Mouse (Mus musculus) B cell, adult (primary cell): Measurements from ENCODE around the gene Mast1. TPM values are rescaled to one million over a fixed set of nuclear protein-coding genes. Genes with fewer than 3 reads are reported as not detected.

Experiments used
- total RNA-seq: library from RNA; stranded (reverse); gene quantifications from 4 replicates; pipeline ENCODE4 v1.2.4, GENCODE M21; 2023; ENCODE audit not compliant: inconsistent age

Mast1 gene
- total RNA-seq: 0.16 to 0.57 TPM (median 0.23 TPM) in 4 replicates

GRCm38 (mm10) chr8:84936962-84937546 lies at the start of gene Mast1:
TSS of gene Mast1 (minus strand) at chr8:84937359.

GRCm38 (mm10) chr8:84978248-84978940 lies 41.2 kb upstream of the Mast1 start, which contains the start of gene Junb:
TSS of gene Junb (minus strand) at chr8:84978718.

DNA sequence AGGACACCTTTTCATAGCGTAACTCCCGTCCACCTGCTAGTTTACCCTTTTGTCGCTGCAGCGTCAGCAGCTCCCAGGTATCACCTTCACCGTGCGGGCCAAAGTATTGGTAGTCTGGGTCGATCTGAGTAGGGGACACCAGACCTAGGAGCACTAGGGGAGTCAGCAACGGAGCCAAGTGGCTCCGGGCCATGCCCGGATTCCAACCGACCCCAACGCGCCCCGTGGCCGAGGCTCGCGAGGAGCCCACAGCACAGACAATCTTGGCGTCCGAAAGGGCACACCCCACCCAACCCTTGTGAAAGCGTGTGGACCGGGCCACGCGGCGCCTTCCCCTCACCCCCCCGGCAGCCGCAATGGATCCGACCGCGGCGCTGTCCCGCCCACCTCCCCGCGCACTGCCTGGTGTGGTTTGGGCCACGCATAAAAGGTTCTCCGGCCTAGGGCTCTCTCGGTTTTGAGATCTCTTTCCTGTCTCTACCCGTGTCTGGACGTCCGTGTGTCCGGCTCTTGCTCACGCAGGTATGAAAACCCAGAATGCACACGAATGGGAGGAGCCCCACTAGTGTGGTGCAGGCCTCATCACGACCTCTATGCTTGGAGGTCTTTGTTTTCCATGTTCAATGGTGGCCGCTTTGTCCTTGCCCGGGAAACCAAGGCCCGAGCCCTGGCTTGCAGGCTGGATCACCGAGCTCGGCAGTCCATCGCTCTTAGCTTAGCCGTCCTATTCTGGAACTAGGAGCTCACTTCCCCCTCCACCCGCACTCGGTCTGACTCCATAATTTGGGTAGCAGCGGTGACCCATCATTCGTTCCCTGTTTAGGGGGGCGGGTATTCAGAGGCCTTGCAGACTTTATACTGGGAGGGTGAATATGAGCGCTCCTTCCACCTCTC lies 32.3 kb upstream of the Mast1 start, which contains the start of the genes Gm49661, Prdx2 and Rnaseh2a:
Gene Gm49661, minus strand, starts transcription at position 193 of the 894 bp plus-strand sequence.
Gene Prdx2, plus strand, starts transcription at position 347 of the 894 bp plus-strand sequence.
Gene Rnaseh2a, minus strand, starts transcription at position 527 of the 894 bp plus-strand sequence.

GRCm38 (mm10) chr8:84946528-84947240 lies 9.5 kb upstream of the Mast1 start, which contains the start of gene Rtbdn:
TSS of gene Rtbdn (plus strand) at chr8:84946991.

DNA sequence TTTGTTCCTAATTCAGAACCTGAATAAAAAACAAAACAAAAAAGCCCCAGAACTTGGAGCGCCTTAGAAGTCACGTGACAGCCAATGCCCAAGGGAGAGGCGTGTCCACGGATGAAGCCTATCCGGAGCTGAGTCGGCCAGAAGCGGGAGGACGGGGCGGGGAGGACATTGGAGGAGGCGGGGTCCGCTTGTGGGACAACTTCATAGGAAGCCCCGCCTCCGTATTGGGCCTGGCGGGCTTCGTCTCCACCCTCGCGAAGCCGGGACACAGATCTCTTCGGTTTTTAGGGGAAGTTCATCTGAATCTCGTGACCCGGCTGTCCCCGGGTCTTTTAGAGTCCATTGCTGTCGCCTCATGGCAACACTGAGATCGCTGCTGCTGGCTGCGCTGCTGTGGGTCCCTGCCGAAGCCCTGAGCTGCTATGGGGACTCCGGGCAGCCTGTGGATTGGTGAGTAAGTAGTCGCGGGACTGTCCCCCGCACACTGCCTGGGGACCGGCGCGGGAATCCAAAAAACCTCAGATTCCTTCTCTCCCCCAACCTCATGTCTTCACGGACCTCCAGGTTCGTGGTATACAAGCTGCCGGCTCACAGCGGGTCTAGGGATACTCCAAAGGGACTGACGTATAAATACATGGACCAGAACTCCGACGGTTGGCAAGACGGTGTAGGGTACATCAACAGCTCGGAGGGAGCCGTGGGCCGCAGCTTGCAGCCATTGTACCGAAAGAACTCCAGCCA lies 28.6 kb downstream of the Mast1 start, which contains the start of gene Dnase2a:
Gene Dnase2a, plus strand, starts transcription at position 140 of the 741 bp plus-strand sequence.

GRCm38 (mm10) chr8:84901752-84902151 lies 35.4 kb downstream of the Mast1 start, which contains the start of gene Klf1:
TSS of gene Klf1 (plus strand) at chr8:84901928.

DNA sequence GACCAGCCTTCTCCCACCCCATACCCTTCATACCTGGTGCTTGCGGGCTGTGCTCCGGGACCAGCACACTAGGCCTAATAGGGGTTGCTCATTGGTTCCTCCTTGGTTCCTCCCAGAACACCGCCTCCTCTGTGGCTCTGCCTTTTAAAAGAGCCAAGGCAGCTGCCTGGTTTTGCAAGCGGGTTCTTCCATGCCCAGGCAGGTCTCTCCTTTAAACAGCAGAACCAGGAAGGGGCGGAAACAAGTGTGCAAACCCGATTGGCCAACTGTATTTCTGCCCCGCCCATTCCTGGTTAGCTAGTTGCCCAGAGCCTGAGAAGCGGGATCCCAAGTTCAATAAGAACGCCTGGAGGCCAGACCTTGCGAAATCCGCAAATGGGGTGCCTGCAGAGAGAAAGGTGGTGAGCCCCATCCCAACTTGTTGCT lies 43.4 kb downstream of the Mast1 start, which contains the start of gene Gcdh:
Gene Gcdh, minus strand, starts transcription at position 213 of the 426 bp plus-strand sequence.

DNA sequence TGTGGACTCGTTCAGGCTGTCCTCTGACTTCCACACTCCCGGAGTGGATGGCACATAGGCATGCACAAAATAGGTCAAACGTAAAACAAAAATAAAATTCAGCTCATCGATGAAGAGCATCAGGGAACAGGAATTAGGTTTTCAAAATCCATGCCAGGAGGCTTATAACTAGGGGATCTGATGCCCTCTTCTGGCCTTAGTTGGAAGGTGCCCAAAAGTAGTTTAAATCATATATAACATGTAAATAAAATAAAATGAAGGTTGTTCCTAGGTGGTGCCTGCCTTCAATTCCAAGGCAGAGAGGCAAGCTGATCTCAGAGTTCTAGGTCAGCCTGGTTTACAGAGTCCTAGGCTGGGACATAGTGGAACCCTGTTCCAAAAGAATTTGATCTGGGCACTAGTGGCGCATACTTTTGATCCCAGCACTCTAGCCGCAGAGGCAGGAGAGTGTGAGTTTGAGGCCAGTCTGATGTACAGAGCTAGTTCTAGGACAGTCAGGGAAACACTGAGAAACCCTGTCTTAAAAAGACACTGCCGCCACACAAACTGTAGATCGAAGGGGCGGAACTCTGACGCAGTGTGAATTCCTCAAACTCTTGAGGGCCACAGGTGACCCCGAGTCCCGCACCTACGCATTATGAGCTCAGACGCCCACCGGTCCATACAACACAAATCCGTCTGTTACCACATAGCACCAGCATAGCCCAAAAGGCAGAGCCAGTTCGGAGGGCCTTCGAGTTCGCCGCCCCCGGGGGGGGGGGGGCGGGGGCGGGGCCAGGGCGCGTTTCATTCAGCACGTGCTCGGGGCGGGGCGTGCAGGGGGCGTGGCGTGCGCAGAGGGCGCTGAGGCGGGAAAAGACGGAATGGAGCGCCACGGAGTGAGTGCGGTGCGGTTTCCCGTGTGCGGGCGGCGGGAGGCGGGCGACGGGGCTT lies 65.5 kb downstream of the Mast1 start, which contains the start of gene Syce2:
Gene Syce2, plus strand, starts transcription at position 736 of the 933 bp plus-strand sequence.

Other genes with a start within 250 kb of the Mast1 start
- 57.6 to 63.9 TPM (median 60.3 TPM) in 4 replicates for gene Nacc1, start 249.5 kb downstream of the Mast1 start, total RNA-seq
- 129 to 151 TPM (median 133 TPM) in 4 replicates for gene Lyl1, start 235.9 kb downstream of the Mast1 start, total RNA-seq
- gene G430095P16Rik, start 214.4 kb downstream of the Mast1 start, total RNA-seq: not detected in 4 replicates
- 1.4 to 4.3 TPM (median 2.8 TPM) in 4 replicates for gene Nfix, start 137.0 kb downstream of the Mast1 start, total RNA-seq
- gene Dand5, start 114.5 kb downstream of the Mast1 start, total RNA-seq: 2.2 to 3.3 TPM (median 2.8 TPM) in 4 replicates
- gene Gadd45gip1, start 105.8 kb downstream of the Mast1 start, total RNA-seq: 11.4 to 12.8 TPM (median 11.7 TPM) in 4 replicates
- 48.0 to 63.3 TPM (median 61.5 TPM) in 4 replicates for gene Rad23a, start 96.7 kb downstream of the Mast1 start, total RNA-seq
- gene Calr, start 90.4 kb downstream of the Mast1 start, total RNA-seq: 564 to 720 TPM (median 619 TPM) in 4 replicates
- 66.8 to 70.5 TPM (median 68.5 TPM) in 4 replicates for gene Farsa, start 80.4 kb downstream of the Mast1 start, total RNA-seq
- gene Syce2, start 65.2 kb downstream of the Mast1 start, total RNA-seq: 6.1 to 11.9 TPM (median 9.0 TPM) in 4 replicates
- 18.7 to 34.4 TPM (median 31.5 TPM) in 4 replicates for gene Gcdh, start 43.4 kb downstream of the Mast1 start, total RNA-seq
- 0.32 to 0.45 TPM in 2 of 4 replicates, not detected in the others for gene Klf1, start 35.4 kb downstream of the Mast1 start, total RNA-seq
- 67.4 to 74.5 TPM (median 72.7 TPM) in 4 replicates for gene Dnase2a, start 28.8 kb downstream of the Mast1 start, total RNA-seq
- not detected in 4 replicates for gene Rtbdn, start 9.6 kb upstream of the Mast1 start, total RNA-seq
- gene Gm49661, start 32.1 kb upstream of the Mast1 start, total RNA-seq: 2.0 TPM in 1 of 4 replicates, not detected in the others
- 57.4 to 60.7 TPM (median 59.6 TPM) in 4 replicates for gene Prdx2, start 32.2 kb upstream of the Mast1 start, total RNA-seq
- gene Rnaseh2a, start 32.4 kb upstream of the Mast1 start, total RNA-seq: 30.0 to 35.5 TPM (median 33.5 TPM) in 4 replicates
- 1,539 to 1,702 TPM (median 1,628 TPM) in 4 replicates for gene Junb, start 41.4 kb upstream of the Mast1 start, total RNA-seq
- 5.9 to 8.3 TPM (median 6.6 TPM) in 4 replicates for gene Hook2, start 53.2 kb upstream of the Mast1 start, total RNA-seq
- gene Best2, start 77.2 kb upstream of the Mast1 start, total RNA-seq: 0.32 TPM in 1 of 4 replicates, not detected in the others
- 87.6 to 96.1 TPM (median 94.0 TPM) in 4 replicates for gene Asna1, start 87.9 kb upstream of the Mast1 start, total RNA-seq
- 205 to 226 TPM (median 223 TPM) in 4 replicates for gene Trir, start 89.5 kb upstream of the Mast1 start, total RNA-seq
- gene Tnpo2, start 99.6 kb upstream of the Mast1 start, total RNA-seq: 38.8 to 49.7 TPM (median 45.7 TPM) in 4 replicates
- 14.4 to 17.5 TPM (median 15.4 TPM) in 4 replicates for gene Fbxw9, start 122.7 kb upstream of the Mast1 start, total RNA-seq
- 3.0 TPM in 1 of 4 replicates, not detected in the others for gene Gm5741, start 130.6 kb upstream of the Mast1 start, total RNA-seq
- 105 to 138 TPM (median 115 TPM) in 4 replicates for gene Dhps, start 134.4 kb upstream of the Mast1 start, total RNA-seq
- gene Wdr83os, start 143.4 kb upstream of the Mast1 start, total RNA-seq: 49.2 to 55.9 TPM (median 50.9 TPM) in 4 replicates
- gene Wdr83, start 143.9 kb upstream of the Mast1 start, total RNA-seq: 12.5 to 15.1 TPM (median 13.1 TPM) in 4 replicates
- gene Man2b1, start 145.9 kb upstream of the Mast1 start, total RNA-seq: 156 to 176 TPM (median 163 TPM) in 4 replicates
- gene Zfp791, start 185.7 kb upstream of the Mast1 start, total RNA-seq: 0.16 TPM in 1 of 4 replicates, not detected in the others
- gene Cks1brt, start 214.6 kb upstream of the Mast1 start, total RNA-seq: not detected in 4 replicates